Mouse (Mus musculus) myocyte (in vitro differentiated cells): ENCODE measurements around the gene Rassf4. TPM values are rescaled to one million over a fixed set of nuclear protein-coding genes. Genes with fewer than 3 reads are reported as not detected.
A peak's percentile ranks its signal among the peaks of the same experiment; 100 is the strongest.
"Not testable (repeated sequence)": the region's sequence is repeated elsewhere in the genome, so short reads cannot be mapped to it uniquely, and the experiment has no call there.

Source experiments
- H3K27me3 ChIP-seq: one replicate; pipeline ENCODE4 v1.6.1; 2011; ENCODE audit not compliant: control insufficient read depth, insufficient read depth, insufficient read length
- H3K36me3 ChIP-seq: one replicate; pipeline ENCODE4 v1.6.1; 2011; ENCODE audit not compliant: control insufficient read depth, insufficient read depth
- H3K4me2 ChIP-seq: one replicate; pipeline ENCODE4 v1.6.1; 2011; ENCODE audit warnings: low read depth, control low read depth
- H3K4me3 ChIP-seq: one replicate; pipeline ENCODE4 v1.5.1; 2011; ENCODE audit warnings: mild to moderate bottlenecking, control low read depth, moderate library complexity
- H3K79me2 ChIP-seq: one replicate; pipeline ENCODE4 v1.6.1; 2011; ENCODE audit not compliant: control insufficient read depth, insufficient read depth
- H3ac ChIP-seq: one replicate; pipeline ENCODE4 v1.6.1; 2011; ENCODE audit not compliant: control insufficient read depth, insufficient read length
- CEBPB ChIP-seq: IDR thresholded peaks from 2 replicates; pipeline ENCODE4 v1.6.1; 2011; ENCODE audit warnings: mild to moderate bottlenecking, moderate library complexity; ENCODE audit not compliant: poor library complexity, insufficient read depth, severe bottlenecking
- E2F4 ChIP-seq: IDR thresholded peaks from one replicate; pipeline ENCODE4 v1.6.1; 2011; ENCODE audit warnings: mild to moderate bottlenecking, control low read depth, moderate library complexity; ENCODE audit not compliant: insufficient read depth
- MAX ChIP-seq: IDR thresholded peaks from one replicate; pipeline ENCODE4 v1.6.1; 2011; ENCODE audit warnings: low read depth, mild to moderate bottlenecking, control low read depth
- MYOD1 ChIP-seq, 3 experiments: IDR thresholded peaks; one replicate each; pipeline ENCODE4 v1.6.1; 2011; ENCODE audit warnings: control low read depth in 2 of 3, low read depth in 2 of 3, mild to moderate bottlenecking in 2 of 3, moderate library complexity in 1 of 3; ENCODE audit not compliant: insufficient read length in 2 of 3, control insufficient read depth in 1 of 3
- MYOG ChIP-seq, 3 experiments: IDR thresholded peaks; one replicate each; pipeline ENCODE4 v1.6.1; 2011; ENCODE audit warnings: control low read depth in 2 of 3, low read depth in 2 of 3, mild to moderate bottlenecking in 2 of 3; ENCODE audit not compliant: insufficient read length in 2 of 3, control insufficient read depth in 1 of 3, insufficient read depth in 1 of 3
- POLR2A ChIP-seq: IDR thresholded peaks from one replicate; pipeline ENCODE4 v1.6.1; 2011; ENCODE audit warnings: low read depth, mild to moderate bottlenecking, control low read depth, moderate library complexity; ENCODE audit not compliant: insufficient read length
- POLR2AphosphoS2 ChIP-seq: IDR thresholded peaks from one replicate; pipeline ENCODE4 v1.6.1; 2011; ENCODE audit warnings: low read depth, control low read depth; ENCODE audit not compliant: insufficient read length
- REST ChIP-seq: IDR thresholded peaks from one replicate; pipeline ENCODE4 v1.6.1; 2011; ENCODE audit warnings: mild to moderate bottlenecking, control low read depth, moderate library complexity; ENCODE audit not compliant: insufficient read depth, insufficient read length
- SRF ChIP-seq: IDR thresholded peaks from one replicate; pipeline ENCODE4 v1.6.1; 2011; ENCODE audit warnings: low read depth; ENCODE audit not compliant: control insufficient read depth, insufficient read length
- TCF12 ChIP-seq: IDR thresholded peaks from one replicate; pipeline ENCODE4 v1.6.1; 2011; ENCODE audit warnings: mild to moderate bottlenecking, control low read depth; ENCODE audit not compliant: poor library complexity, insufficient read depth, severe bottlenecking
- TCF3 ChIP-seq: IDR thresholded peaks from one replicate; pipeline ENCODE4 v1.6.1; 2011; ENCODE audit warnings: low read depth, control low read depth; ENCODE audit not compliant: insufficient read length
- USF1 ChIP-seq: IDR thresholded peaks from one replicate; pipeline ENCODE4 v1.6.1; 2011; ENCODE audit warnings: low read depth, mild to moderate bottlenecking, control low read depth, moderate library complexity
- polyA plus RNA-seq: library from polyadenylated mRNA; unstranded; fragments of >200 nt; fragmentation: generic; extraction: Trizol; gene quantifications from one replicate; pipeline ENCODE4 v1.2.1, GENCODE M21; 2012; ENCODE audit warnings: missing spikeins

Gene Rassf4
- polyA plus RNA-seq, 1 experiment = 0.86 TPM

- TF ChIP-seq SRF = no peak
- TF ChIP-seq POLR2AphosphoS2 = peak; percentile 43
- peak; percentile 80 for TF ChIP-seq POLR2A
- H3K27me3 ChIP-seq = no peaks in the 10 kb centered on the region
- peaks cover 8% of the 10 kb centered on the region for H3K79me2 ChIP-seq
- peak within 1 kb of the TSS; percentile 70 for H3K4me2 ChIP-seq
- H3K36me3 ChIP-seq = no peaks in the 10 kb centered on the region
- H3K4me3 ChIP-seq = peak within 1 kb of the TSS; percentile 30
- peak within 1 kb of the TSS; percentile 82 for H3ac ChIP-seq
Observed at GRCm38 (mm10) chr6:116628539-116629171, 45.1 kb downstream of the Rassf4 start, which contains the start of gene Zfp422. Gene Zfp422, minus strand, starts transcription at chr6:116628999.

GRCm38 (mm10) chr6:116628095-116628494, 45.7 kb downstream of the Rassf4 start:
- Histone ChIP-seq H3K4me2 (peak overlapping the region; percentile 70), H3K27me3 (no peaks in the 10 kb centered on the region), H3ac (peak overlapping the region; percentile 82), H3K79me2 (peaks cover 8% of the 10 kb centered on the region), H3K4me3 (peak overlapping the region; percentile 30), H3K36me3 (no peaks in the 10 kb centered on the region)
- TF ChIP-seq MYOG (IDR thresholded peaks at IDR 0.05; ENCODE audit: control insufficient read depth in 1 of 3, insufficient read depth in 1 of 3, insufficient read length in 2 of 3, low read depth in 2 of 3) (no peak), MAX (no peak), CEBPB (no peak), POLR2A (no peak), REST (no peak), TCF3 (no peak), POLR2AphosphoS2 (no peak), E2F4 (no peak), SRF (no peak), MYOD1 (IDR thresholded peaks at IDR 0.05; ENCODE audit: control insufficient read depth in 1 of 3, insufficient read length in 2 of 3, low read depth in 2 of 3) (no peak), USF1 (no peak), TCF12 (no peak)

GRCm38 (mm10) chr6:116626417-116626816, 47.3 kb downstream of the Rassf4 start:
- H3K4me3 ChIP-seq, H3K27me3 ChIP-seq, H3K4me2 ChIP-seq: not testable (repeated sequence)

GRCm38 (mm10) chr6:116621318-116622023, 52.3 kb downstream of the Rassf4 start:
- no peaks in the 10 kb centered on the region for H3K79me2 ChIP-seq
- H3K36me3 ChIP-seq = no peaks in the 10 kb centered on the region
- H3ac ChIP-seq = no peak overlapping the region
- TF ChIP-seq TCF3 (no peak), SRF (no peak), REST (no peak), E2F4 (no peak), MYOG (IDR thresholded peaks at IDR 0.05; ENCODE audit: control insufficient read depth in 1 of 3, insufficient read depth in 1 of 3, insufficient read length in 2 of 3, low read depth in 2 of 3) (no peak), MAX (no peak), POLR2A (peak; percentile 15), TCF12 (no peak), CEBPB (no peak), MYOD1 (IDR thresholded peaks at IDR 0.05; ENCODE audit: control insufficient read depth in 1 of 3, insufficient read length in 2 of 3, low read depth in 2 of 3) (peak in 1 of 3 experiments; percentile 28), POLR2AphosphoS2 (no peak)
- no peak overlapping the region for H3K4me2 ChIP-seq
- no peaks in the 10 kb centered on the region for H3K27me3 ChIP-seq
- no peak overlapping the region for H3K4me3 ChIP-seq

More at GRCm38 (mm10) chr6:116626417-116626816, 47.3 kb downstream of the Rassf4 start:
- H3ac ChIP-seq, H3K36me3 ChIP-seq, H3K79me2 ChIP-seq: not testable (repeated sequence)

- H3K4me2 ChIP-seq = no peak overlapping the region
Observed at GRCm38 (mm10) chr6:116618073-116618472, 55.7 kb downstream of the Rassf4 start.

More at GRCm38 (mm10) chr6:116618073-116618472, 55.7 kb downstream of the Rassf4 start:
- TF ChIP-seq POLR2AphosphoS2 (no peak), REST (no peak), USF1 (no peak), MYOG (IDR thresholded peaks at IDR 0.05; ENCODE audit: control insufficient read depth in 1 of 3, insufficient read depth in 1 of 3, insufficient read length in 2 of 3, low read depth in 2 of 3) (no peak), TCF12 (no peak), MAX (no peak)
- Histone ChIP-seq H3K79me2 (no peaks in the 10 kb centered on the region), H3K27me3 (no peaks in the 10 kb centered on the region), H3K36me3 (no peaks in the 10 kb centered on the region), H3ac (no peak overlapping the region), H3K4me3 (no peak overlapping the region)
